Mouse (Mus musculus): ENCODE data around the gene Wbp1. TPM values are rescaled to one million over a fixed set of nuclear protein-coding genes. Genes with fewer than 3 reads are reported as not detected.

The Wbp1 gene
- polyA plus RNA-seq, 1 experiment = 82.4 TPM

GRCm38 (mm10) chr6:83145805-83146204, 24.4 kb upstream of the Wbp1 start:
- Histone ChIP-seq H3K79me3 (ENCODE audit: low read depth) (peaks cover 10% of the 10 kb centered on the region), H3K79me2 (ENCODE audit: control insufficient read depth, insufficient read depth) (peaks cover 55% of the 10 kb centered on the region), H3K27me3 (ENCODE audit: control insufficient read depth, insufficient read depth, insufficient read length) (no peaks in the 10 kb centered on the region), H3ac (ENCODE audit: control insufficient read depth, insufficient read length, low read depth) (no peak overlapping the region), H3K4me3 (ENCODE audit: insufficient read depth, poor library complexity, severe bottlenecking) (no peak overlapping the region), H3K36me3 (ENCODE audit: control insufficient read depth, insufficient read depth) (peaks cover 29% of the 10 kb centered on the region)
- TF ChIP-seq MYOD1 (IDR thresholded peaks at IDR 0.05; ENCODE audit: control insufficient read depth, insufficient read length, low read depth) = no peak
- TF ChIP-seq FOSL1 (IDR thresholded peaks at IDR 0.05; ENCODE audit: insufficient read depth, low read length, poor library complexity, severe bottlenecking) = no peak
- no peak for TF ChIP-seq MAX (IDR thresholded peaks at IDR 0.05)
- no peak for TF ChIP-seq CTCF (IDR thresholded peaks at IDR 0.05; ENCODE audit: control insufficient read depth, insufficient read depth, insufficient read length)
- TF ChIP-seq USF1 (IDR thresholded peaks at IDR 0.05; ENCODE audit: low read depth) = no peak
- no peak for TF ChIP-seq CEBPB (IDR thresholded peaks at IDR 0.05; ENCODE audit: low read depth)
- TF ChIP-seq MYOG (IDR thresholded peaks at IDR 0.05; ENCODE audit: control insufficient read depth, extremely low read depth, insufficient read length) = no peak

- TF ChIP-seq MAX (IDR thresholded peaks at IDR 0.05) = peak; percentile 32
- TF ChIP-seq CEBPB (IDR thresholded peaks at IDR 0.05; ENCODE audit: low read depth) = no peak
- TF ChIP-seq CTCF (IDR thresholded peaks at IDR 0.05; ENCODE audit: control insufficient read depth, insufficient read depth, insufficient read length) = peak; percentile 4
- TF ChIP-seq MYOG (IDR thresholded peaks at IDR 0.05; ENCODE audit: control insufficient read depth, extremely low read depth, insufficient read length) = no peak
- peak; percentile 98 for TF ChIP-seq FOSL1 (IDR thresholded peaks at IDR 0.05; ENCODE audit: insufficient read depth, low read length, poor library complexity, severe bottlenecking)
- H3ac ChIP-seq (ENCODE audit: control insufficient read depth, insufficient read length, low read depth) = no peak overlapping the region
- no peaks in the 10 kb centered on the region for H3K27me3 ChIP-seq (ENCODE audit: control insufficient read depth, insufficient read depth, insufficient read length)
- H3K4me3 ChIP-seq (ENCODE audit: insufficient read depth, poor library complexity, severe bottlenecking) = no peak overlapping the region
- peaks cover 61% of the 10 kb centered on the region for H3K79me2 ChIP-seq (ENCODE audit: control insufficient read depth, insufficient read depth)
- peaks cover 14% of the 10 kb centered on the region for H3K79me3 ChIP-seq (ENCODE audit: low read depth)
- peaks cover 29% of the 10 kb centered on the region for H3K36me3 ChIP-seq (ENCODE audit: control insufficient read depth, insufficient read depth)
These were observed 23.9 kb upstream of the Wbp1 start for GRCm38 (mm10) chr6:83145209-83145608.

- Histone ChIP-seq H3ac (ENCODE audit: control insufficient read depth, insufficient read length, low read depth) (peak overlapping the region; percentile 2), H3K36me3 (ENCODE audit: control insufficient read depth, insufficient read depth) (peaks cover 28% of the 10 kb centered on the region), H3K27me3 (ENCODE audit: control insufficient read depth, insufficient read depth, insufficient read length) (no peaks in the 10 kb centered on the region), H3K79me3 (ENCODE audit: low read depth) (peaks cover 34% of the 10 kb centered on the region), H3K79me2 (ENCODE audit: control insufficient read depth, insufficient read depth) (peaks cover 84% of the 10 kb centered on the region), H3K4me3 (ENCODE audit: insufficient read depth, poor library complexity, severe bottlenecking) (no peak overlapping the region)
- no peak for TF ChIP-seq MYOG (IDR thresholded peaks at IDR 0.05; ENCODE audit: control insufficient read depth, extremely low read depth, insufficient read length)
- TF ChIP-seq USF1 (IDR thresholded peaks at IDR 0.05; ENCODE audit: low read depth) = no peak
- TF ChIP-seq CTCF (IDR thresholded peaks at IDR 0.05; ENCODE audit: control insufficient read depth, insufficient read depth, insufficient read length) = no peak
- no peak for TF ChIP-seq MAX (IDR thresholded peaks at IDR 0.05)
- TF ChIP-seq FOSL1 (IDR thresholded peaks at IDR 0.05; ENCODE audit: insufficient read depth, low read length, poor library complexity, severe bottlenecking) = no peak
These were observed 21.5 kb upstream of the Wbp1 start for GRCm38 (mm10) chr6:83142886-83143285.

- Histone ChIP-seq H3K79me2 (ENCODE audit: control insufficient read depth, insufficient read depth) (peaks cover 87% of the 10 kb centered on the region), H3ac (ENCODE audit: control insufficient read depth, insufficient read length, low read depth) (peak overlapping the region; percentile 47), H3K36me3 (ENCODE audit: control insufficient read depth, insufficient read depth) (peaks cover 22% of the 10 kb centered on the region), H3K4me3 (ENCODE audit: insufficient read depth, poor library complexity, severe bottlenecking) (peak overlapping the region; percentile 27), H3K27me3 (ENCODE audit: control insufficient read depth, insufficient read depth, insufficient read length) (no peaks in the 10 kb centered on the region), H3K79me3 (ENCODE audit: low read depth) (peaks cover 34% of the 10 kb centered on the region)
- no peak for TF ChIP-seq CEBPB (IDR thresholded peaks at IDR 0.05; ENCODE audit: low read depth)
- peak; percentile 31 for TF ChIP-seq USF1 (IDR thresholded peaks at IDR 0.05; ENCODE audit: low read depth)
- TF ChIP-seq MAX (IDR thresholded peaks at IDR 0.05) = peak; percentile 51
These were observed 20.9 kb upstream of the Wbp1 start for GRCm38 (mm10) chr6:83142211-83142731.

GRCm38 (mm10) chr6:83141636-83142035, 20.3 kb upstream of the Wbp1 start:
- no peak overlapping the region for H3K4me3 ChIP-seq (ENCODE audit: insufficient read depth, poor library complexity, severe bottlenecking)
- peaks cover 87% of the 10 kb centered on the region for H3K79me2 ChIP-seq (ENCODE audit: control insufficient read depth, insufficient read depth)
- H3K36me3 ChIP-seq (ENCODE audit: control insufficient read depth, insufficient read depth) = peaks cover 16% of the 10 kb centered on the region
- H3K79me3 ChIP-seq (ENCODE audit: low read depth) = peaks cover 36% of the 10 kb centered on the region
- no peaks in the 10 kb centered on the region for H3K27me3 ChIP-seq (ENCODE audit: control insufficient read depth, insufficient read depth, insufficient read length)
- TF ChIP-seq MAX (IDR thresholded peaks at IDR 0.05) = peak; percentile 33
- TF ChIP-seq MYOG (IDR thresholded peaks at IDR 0.05; ENCODE audit: control insufficient read depth, extremely low read depth, insufficient read length) = no peak
- TF ChIP-seq FOSL1 (IDR thresholded peaks at IDR 0.05; ENCODE audit: insufficient read depth, low read length, poor library complexity, severe bottlenecking) = peak; percentile 38
- no peak for TF ChIP-seq CTCF (IDR thresholded peaks at IDR 0.05; ENCODE audit: control insufficient read depth, insufficient read depth, insufficient read length)
- H3ac ChIP-seq (ENCODE audit: control insufficient read depth, insufficient read length, low read depth) = peak overlapping the region; percentile 47

GRCm38 (mm10) chr6:83140044-83140443, 18.7 kb upstream of the Wbp1 start:
- no peak overlapping the region for H3K4me3 ChIP-seq (ENCODE audit: insufficient read depth, poor library complexity, severe bottlenecking)
- no peaks in the 10 kb centered on the region for H3K27me3 ChIP-seq (ENCODE audit: control insufficient read depth, insufficient read depth, insufficient read length)
- TF ChIP-seq MAX (IDR thresholded peaks at IDR 0.05) = no peak
- no peak for TF ChIP-seq MYOD1 (IDR thresholded peaks at IDR 0.05; ENCODE audit: control insufficient read depth, insufficient read length, low read depth)
- no peak for TF ChIP-seq USF1 (IDR thresholded peaks at IDR 0.05; ENCODE audit: low read depth)
- TF ChIP-seq MYOG (IDR thresholded peaks at IDR 0.05; ENCODE audit: control insufficient read depth, extremely low read depth, insufficient read length) = no peak
- TF ChIP-seq FOSL1 (IDR thresholded peaks at IDR 0.05; ENCODE audit: insufficient read depth, low read length, poor library complexity, severe bottlenecking) = no peak
- TF ChIP-seq CEBPB (IDR thresholded peaks at IDR 0.05; ENCODE audit: low read depth) = no peak
- no peak for TF ChIP-seq CTCF (IDR thresholded peaks at IDR 0.05; ENCODE audit: control insufficient read depth, insufficient read depth, insufficient read length)
- no peak overlapping the region for H3ac ChIP-seq (ENCODE audit: control insufficient read depth, insufficient read length, low read depth)
- peaks cover 92% of the 10 kb centered on the region for H3K79me2 ChIP-seq (ENCODE audit: control insufficient read depth, insufficient read depth)
- peaks cover 41% of the 10 kb centered on the region for H3K79me3 ChIP-seq (ENCODE audit: low read depth)
- H3K36me3 ChIP-seq (ENCODE audit: control insufficient read depth, insufficient read depth) = peaks cover 10% of the 10 kb centered on the region
